Mouse (Mus musculus) thymus, adult 2 months (tissue): Measurements from ENCODE around the gene Sdhb.

Experiments
- CTCF ChIP-seq: fragments of 200-500 bp; IDR thresholded peaks from 2 replicates; pipeline ENCODE4 v1.5.1; 2012; ENCODE audit warnings: mild to moderate bottlenecking, control low read depth, low read length, moderate library complexity, borderline replicate concordance; ENCODE audit not compliant: control insufficient read depth, poor library complexity, insufficient read depth; ENCODE audit errors: extremely low read depth
- POLR2A ChIP-seq: fragments of 200-500 bp; IDR thresholded peaks from 2 replicates; pipeline ENCODE4 v1.6.1; 2012; ENCODE audit warnings: mild to moderate bottlenecking, low read length, control low read depth, moderate library complexity; ENCODE audit not compliant: control insufficient read depth, poor library complexity, insufficient read depth; ENCODE audit errors: extremely low read depth

- TF ChIP-seq CTCF (no peak), POLR2A (no peak)
These were observed 15.0 kb upstream of the Sdhb start for GRCm38 (mm10) chr4:140946048-140946447.
